Mouse (Mus musculus): ENCODE measurements around the gene Lypd6. TPM values are rescaled to one million over a fixed set of nuclear protein-coding genes. Genes with fewer than 3 reads are reported as not detected.

The Lypd6 gene
- total and polyA plus RNA-seq, 3 experiments = not detected

DNA sequence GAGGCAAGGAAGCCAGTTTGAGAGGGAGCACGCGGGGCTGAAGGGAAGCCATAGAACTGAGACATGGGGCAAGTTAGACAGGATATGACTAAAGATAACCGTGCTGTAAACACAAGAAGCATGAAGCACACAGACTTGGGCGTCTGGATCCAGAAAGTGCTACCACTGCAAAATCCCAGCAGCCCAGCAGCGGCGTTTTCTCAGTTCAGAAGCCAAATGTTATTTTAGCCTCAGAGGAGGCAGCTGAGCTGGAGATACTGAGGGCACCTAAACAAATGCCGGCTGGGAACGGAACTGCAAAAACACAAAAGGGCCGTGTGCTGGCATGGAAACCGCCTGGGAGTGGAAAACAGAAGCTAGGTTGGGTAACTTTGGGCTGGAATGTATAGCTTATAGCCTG lies 43.9 kb downstream of the Lypd6 start:
- TF ChIP-seq USF2 (IDR thresholded peaks at IDR 0.05; ENCODE audit: borderline replicate concordance in 1 of 2, insufficient read depth in 1 of 2, low read depth in 1 of 2, low read length in 2 of 2) (no peak), NELFE (IDR thresholded peaks at IDR 0.05; ENCODE audit: low read depth, low read length) (no peak), SMC3 (IDR thresholded peaks at IDR 0.05; ENCODE audit: low read depth, low read length) (no peak), MAX (IDR thresholded peaks at IDR 0.05; ENCODE audit: low read length) (no peak), TCF12 (IDR thresholded peaks at IDR 0.05; ENCODE audit: low read depth, low read length) (no peak), RAD21 (IDR thresholded peaks at IDR 0.05; ENCODE audit: low read depth, low read length) (no peak), POLR2A (IDR thresholded peaks at IDR 0.05; ENCODE audit: control insufficient read depth in 1 of 2, insufficient read depth in 1 of 2, low read depth in 1 of 2, low read length in 2 of 2, poor library complexity in 1 of 2) (no peak), CTCF (IDR thresholded peaks at IDR 0.05 in 2 of 3, conservative IDR thresholded peaks at IDR 0.05 in 1 of 3; ENCODE audit: control insufficient read depth in 1 of 3, insufficient read depth in 1 of 3, low read depth in 2 of 3, low read length in 3 of 3, poor library complexity in 1 of 3, severe bottlenecking in 1 of 3) (no peak), ZC3H11A (IDR thresholded peaks at IDR 0.05; ENCODE audit: low read depth, low read length) (no peak), EP300 (IDR thresholded peaks at IDR 0.05; ENCODE audit: low read depth in 1 of 2, low read length in 2 of 2) (no peak), GABPA (IDR thresholded peaks at IDR 0.05; ENCODE audit: low read depth, low read length) (no peak), BHLHE40 (IDR thresholded peaks at IDR 0.05; ENCODE audit: borderline replicate concordance, low read depth, low read length) (no peak), USF1 (IDR thresholded peaks at IDR 0.05; ENCODE audit: low read depth, low read length) (no peak), ETS1 (IDR thresholded peaks at IDR 0.05; ENCODE audit: low read depth, low read length) (no peak), SIN3A (IDR thresholded peaks at IDR 0.05; ENCODE audit: low read length) (no peak)
- Histone ChIP-seq H3K4me1 (ENCODE audit: control insufficient read depth in 1 of 2, insufficient read depth in 2 of 2, low read length in 2 of 2) (no peaks in the 10 kb centered on the region), H3K79me2 (ENCODE audit: control insufficient read depth, insufficient read depth, low read length, poor library complexity) (no peaks in the 10 kb centered on the region), H3K9ac (ENCODE audit: control insufficient read depth, low read depth, low read length, poor library complexity, severe bottlenecking) (no peak overlapping the region), H3K27me3 (ENCODE audit: control insufficient read depth in 1 of 2, insufficient read depth in 2 of 2, low read length in 2 of 2) (no peaks in the 10 kb centered on the region), H3K27ac (ENCODE audit: control insufficient read depth, low read depth, low read length) (no peak overlapping the region), H3K4me3 (ENCODE audit: control insufficient read depth in 1 of 2, insufficient read depth in 1 of 2, low read depth in 2 of 2, low read length in 2 of 2) (no peak overlapping the region), H3K36me3 (ENCODE audit: control insufficient read depth in 1 of 2, insufficient read depth in 2 of 2, low read length in 2 of 2) (no peaks in the 10 kb centered on the region), H3K9me3 (replicated peaks; ENCODE audit: insufficient read depth, low read length) (no peaks in the 10 kb centered on the region)
- DNase-seq (ENCODE audit: low read depth, low spot score) = no peak

DNA sequence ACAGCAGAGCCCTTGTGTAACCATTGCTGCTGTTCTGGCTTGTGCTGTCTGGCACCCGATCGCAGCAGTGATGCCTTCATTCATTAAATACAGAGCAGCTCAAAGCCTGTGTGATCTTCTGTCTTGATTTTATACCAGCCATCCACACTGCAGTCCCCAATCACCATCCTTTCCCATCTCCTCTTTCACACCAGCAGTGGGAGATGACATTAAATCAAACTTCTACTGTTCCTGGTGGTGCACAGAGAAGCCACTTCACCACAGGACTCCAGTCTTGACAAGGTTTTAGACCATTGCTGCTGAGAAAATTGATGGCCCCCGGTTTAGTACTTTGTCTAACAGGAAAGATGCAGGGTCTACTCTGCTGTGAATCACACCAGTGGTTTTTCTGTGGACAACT lies 44.9 kb downstream of the Lypd6 start:
- no peak overlapping the region for H3K27ac ChIP-seq (ENCODE audit: control insufficient read depth, low read depth, low read length)
- H3K4me3 ChIP-seq (ENCODE audit: control insufficient read depth in 1 of 2, insufficient read depth in 1 of 2, low read depth in 2 of 2, low read length in 2 of 2) = no peak overlapping the region
- H3K9me3 ChIP-seq (replicated peaks; ENCODE audit: insufficient read depth, low read length) = no peaks in the 10 kb centered on the region
- DNase-seq (ENCODE audit: low read depth, low spot score) = no peak
- no peaks in the 10 kb centered on the region for H3K27me3 ChIP-seq (ENCODE audit: control insufficient read depth in 1 of 2, insufficient read depth in 2 of 2, low read length in 2 of 2)
- H3K36me3 ChIP-seq (ENCODE audit: control insufficient read depth in 1 of 2, insufficient read depth in 2 of 2, low read length in 2 of 2) = no peaks in the 10 kb centered on the region
- H3K9ac ChIP-seq (ENCODE audit: control insufficient read depth, low read depth, low read length, poor library complexity, severe bottlenecking) = no peak overlapping the region
- no peaks in the 10 kb centered on the region for H3K79me2 ChIP-seq (ENCODE audit: control insufficient read depth, insufficient read depth, low read length, poor library complexity)
- TF ChIP-seq MAFK (IDR thresholded peaks at IDR 0.05; ENCODE audit: borderline replicate concordance, low read depth, low read length) = no peak
- H3K4me1 ChIP-seq (ENCODE audit: control insufficient read depth in 1 of 2, insufficient read depth in 2 of 2, low read length in 2 of 2) = no peaks in the 10 kb centered on the region

DNA sequence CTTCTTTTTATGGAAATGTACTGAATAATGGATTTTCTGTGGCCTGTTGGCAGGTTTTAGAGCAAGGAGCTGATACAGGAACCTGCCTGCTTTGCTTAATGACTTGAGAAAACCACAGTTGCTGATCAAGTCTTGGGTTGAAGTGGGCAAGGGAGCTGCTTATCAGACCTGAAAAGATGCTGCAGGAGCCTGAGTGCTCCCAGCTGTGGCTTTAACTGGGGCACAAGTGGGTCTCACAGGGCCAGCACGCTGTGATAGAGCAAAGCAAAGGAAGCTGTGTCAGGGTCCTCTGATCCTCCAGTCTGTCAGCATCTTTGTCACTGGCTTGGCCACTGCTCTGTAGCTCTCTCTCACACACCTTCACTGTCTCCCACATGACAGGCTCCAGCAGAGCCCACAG lies 45.4 kb downstream of the Lypd6 start:
- no peaks in the 10 kb centered on the region for H3K9me3 ChIP-seq (replicated peaks; ENCODE audit: insufficient read depth, low read length)
- no peaks in the 10 kb centered on the region for H3K27me3 ChIP-seq (ENCODE audit: control insufficient read depth in 1 of 2, insufficient read depth in 2 of 2, low read length in 2 of 2)
- H3K4me1 ChIP-seq (ENCODE audit: control insufficient read depth in 1 of 2, insufficient read depth in 2 of 2, low read length in 2 of 2) = no peaks in the 10 kb centered on the region
- DNase-seq (ENCODE audit: low read depth, low spot score) = no peak
- H3K27ac ChIP-seq (ENCODE audit: control insufficient read depth, low read depth, low read length) = no peak overlapping the region
- H3K36me3 ChIP-seq (ENCODE audit: control insufficient read depth in 1 of 2, insufficient read depth in 2 of 2, low read length in 2 of 2) = no peaks in the 10 kb centered on the region
- no peak overlapping the region for H3K9ac ChIP-seq (ENCODE audit: control insufficient read depth, low read depth, low read length, poor library complexity, severe bottlenecking)
- no peaks in the 10 kb centered on the region for H3K79me2 ChIP-seq (ENCODE audit: control insufficient read depth, insufficient read depth, low read length, poor library complexity)
- H3K4me3 ChIP-seq (ENCODE audit: control insufficient read depth in 1 of 2, insufficient read depth in 1 of 2, low read depth in 2 of 2, low read length in 2 of 2) = no peak overlapping the region
- TF ChIP-seq MXI1 (IDR thresholded peaks at IDR 0.05; ENCODE audit: low read depth, low read length) (no peak), ZC3H11A (IDR thresholded peaks at IDR 0.05; ENCODE audit: low read depth, low read length) (no peak), CHD1 (IDR thresholded peaks at IDR 0.05; ENCODE audit: low read depth, low read length) (no peak), BHLHE40 (IDR thresholded peaks at IDR 0.05; ENCODE audit: borderline replicate concordance, low read depth, low read length) (no peak), POLR2AphosphoS5 (IDR thresholded peaks at IDR 0.05; ENCODE audit: borderline replicate concordance, low read depth, low read length) (no peak), POLR2AphosphoS2 (IDR thresholded peaks at IDR 0.05; ENCODE audit: low read length) (no peak), HCFC1 (IDR thresholded peaks at IDR 0.05; ENCODE audit: low read depth, low read length) (no peak), ZNF384 (IDR thresholded peaks at IDR 0.05; ENCODE audit: low read depth, low read length) (no peak), TCF12 (IDR thresholded peaks at IDR 0.05; ENCODE audit: low read depth, low read length) (no peak), MAX (IDR thresholded peaks at IDR 0.05; ENCODE audit: low read length) (no peak), EP300 (IDR thresholded peaks at IDR 0.05; ENCODE audit: low read depth in 1 of 2, low read length in 2 of 2) (no peak), MAZ (IDR thresholded peaks at IDR 0.05; ENCODE audit: low read depth, low read length) (no peak), CTCF (IDR thresholded peaks at IDR 0.05 in 2 of 3, conservative IDR thresholded peaks at IDR 0.05 in 1 of 3; ENCODE audit: control insufficient read depth in 1 of 3, insufficient read depth in 1 of 3, low read depth in 2 of 3, low read length in 3 of 3, poor library complexity in 1 of 3, severe bottlenecking in 1 of 3) (no peak), USF2 (IDR thresholded peaks at IDR 0.05; ENCODE audit: borderline replicate concordance in 1 of 2, insufficient read depth in 1 of 2, low read depth in 1 of 2, low read length in 2 of 2) (no peak), KAT2A (conservative IDR thresholded peaks at IDR 0.05; ENCODE audit: low read depth, low read length) (no peak), RCOR1 (IDR thresholded peaks at IDR 0.05; ENCODE audit: low read depth, low read length) (no peak), NELFE (IDR thresholded peaks at IDR 0.05; ENCODE audit: low read depth, low read length) (no peak), GATA1 (IDR thresholded peaks at IDR 0.05; ENCODE audit: low read depth, low read length) (no peak)
